Mouse (Mus musculus) adrenal gland, adult 18-20 months (tissue): ENCODE measurements around the gene F2r. TPM values are rescaled to one million over a fixed set of nuclear protein-coding genes. Genes with fewer than 3 reads are reported as not detected.

Source experiments
- total RNA-seq, 2 experiments: library from RNA; stranded (reverse); gene quantifications; 1 replicate in 1 of 2; 2 replicates in 1 of 2; pipeline ENCODE4 v1.2.3; 2021

Gene F2r
- total RNA-seq, 2 experiments from 2014 or later, result 91.0 to 163 TPM

Other genes starting within 250 kb of the F2r start
- 10 to 100 TPM; 33.3 to 40.1 TPM for gene Aggf1, start 243.1 kb downstream of the F2r start, total RNA-seq
- gene Crhbp, start 173.6 kb downstream of the F2r start, total RNA-seq, result under 1 TPM in 1 of 2 experiments, not detected in 1; 0.29 TPM
- not detected for gene S100z, start 139.8 kb downstream of the F2r start, total RNA-seq
- gene F2rl1, start 93.3 kb downstream of the F2r start, total RNA-seq, result under 1 TPM; 0.10 to 0.45 TPM
- gene F2rl2, start 78.4 kb upstream of the F2r start, total RNA-seq, result under 1 TPM; 0.17 to 0.19 TPM